Comparison of ENCODE assay signal across 1 mouse cellular context in genomic region chr13:21171156-21171530, GRCm38 (mm10).
TF ChIP-seq lines count a peak whose summit lies in the region.

No protein-coding gene starts in this region.

TF ChIP-seq in MEL, 35 proteins besides CTCF, POLR2A, EP300 and RAD21:
- no peak for TF ChIP-seq HCFC1 (IDR thresholded peaks at IDR 0.05; ENCODE audit: low read depth, low read length)
